Mouse (Mus musculus) small intestine, adult 2 months (tissue): ENCODE measurements around the gene Ece1.

Source experiments
- CTCF ChIP-seq: fragments of 200-500 bp; IDR thresholded peaks from 2 replicates; pipeline ENCODE4 v1.5.1; 2012; ENCODE audit warnings: low read depth, mild to moderate bottlenecking, control low read depth, inconsistent platforms, low read length, moderate library complexity, mixed read lengths; ENCODE audit not compliant: insufficient replicate concordance, insufficient read length; ENCODE audit errors: extremely low read depth
- POLR2A ChIP-seq: fragments of 200-500 bp; IDR thresholded peaks from 2 replicates; pipeline ENCODE4 v1.6.1; 2012; ENCODE audit warnings: low read depth, mild to moderate bottlenecking, control low read depth, inconsistent platforms, low read length, moderate library complexity

- TF ChIP-seq CTCF (no peak), POLR2A (no peak)
Observed at GRCm38 (mm10) chr4:137920500-137920961, 58.5 kb downstream of the Ece1 start.
